Mouse (Mus musculus) megakaryocyte, embryonic 14.5 days (primary cell): Measurements from ENCODE around the gene Znrd1.

Source experiments
- FLI1 ChIP-seq: IDR thresholded peaks from 2 replicates; pipeline ENCODE4 v1.6.1; 2012; ENCODE audit warnings: low read length, inconsistent platforms, mixed read lengths
- GATA1 ChIP-seq: IDR thresholded peaks from 3 replicates; pipeline ENCODE4 v1.6.1; 2012; ENCODE audit warnings: mixed read lengths, low read length, inconsistent platforms, borderline replicate concordance

DNA sequence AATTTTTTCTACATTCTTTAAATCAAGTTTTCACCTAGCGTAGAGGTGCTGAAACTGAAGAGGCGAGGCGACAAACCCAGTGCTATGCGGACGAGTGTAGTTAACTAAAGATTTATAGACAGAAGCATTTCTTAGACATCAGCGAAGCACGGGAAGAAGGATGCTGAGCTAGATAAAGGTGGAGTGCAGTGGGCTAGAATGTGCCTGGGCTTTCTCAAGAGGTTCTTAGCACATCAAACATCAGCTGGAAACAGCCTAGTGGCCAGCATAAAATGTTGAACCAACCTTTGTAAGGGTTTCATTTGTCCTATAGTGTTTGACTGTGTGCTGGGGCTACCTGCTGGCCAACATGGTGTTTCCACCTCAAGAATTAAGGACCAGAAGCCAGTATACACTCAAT is 42.5 kb upstream of the Znrd1 start, which contains the start of gene Zfp57:
- TF ChIP-seq GATA1 (no peak), FLI1 (no peak)
